Mouse (Mus musculus) spleen, adult 18-20 months (tissue): ENCODE data around the gene Map4k5.
A peak's percentile ranks its signal among the peaks of the same experiment; 100 is the strongest.

Source experiments
- DNase-seq, 2 experiments: peaks; one replicate each; pipeline ENCODE4 v3.0.0; 2022; ENCODE audit warnings: mixed read lengths in 2 of 2

The Map4k5 gene

DNA sequence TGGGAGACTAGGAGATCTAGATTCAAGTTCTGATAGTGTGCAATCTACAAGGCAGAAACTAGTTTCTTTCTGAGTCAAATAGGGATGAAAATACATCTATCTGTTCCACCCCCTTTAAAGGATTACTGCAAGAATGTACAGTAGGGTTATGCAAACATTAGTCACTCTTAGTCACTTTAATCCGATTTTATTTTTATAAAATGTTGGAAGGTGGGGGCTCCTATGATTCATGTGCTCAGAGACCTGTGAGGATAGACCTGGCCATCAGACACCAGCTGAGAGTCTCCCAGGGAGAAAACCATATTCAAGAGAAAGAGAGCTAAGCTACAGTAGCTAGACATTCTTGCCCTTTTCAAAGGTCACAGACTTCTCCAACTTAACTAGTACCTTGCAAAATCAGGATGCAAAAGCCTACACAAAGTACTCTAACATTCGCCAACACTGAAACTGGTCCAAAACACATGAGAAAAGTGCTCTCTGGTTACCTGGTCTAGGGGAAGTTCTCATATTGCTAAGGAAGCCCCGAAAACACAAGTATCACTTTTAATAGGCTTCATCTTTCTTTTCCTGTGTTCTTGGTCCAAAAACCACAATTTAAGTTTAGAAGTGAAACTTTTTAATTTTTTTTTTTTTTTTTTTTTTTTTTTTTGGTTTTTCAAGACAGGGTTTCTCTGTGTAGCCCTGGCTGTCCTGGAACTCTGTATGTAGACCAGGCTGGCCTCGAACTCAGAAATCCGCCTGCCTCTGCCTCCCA is 7.7 kb downstream of the Map4k5 start:
- DNase-seq, result no peak

- no peak for DNase-seq
Measured at GRCm38 (mm10) chr12:69884053-69884452, 8.9 kb downstream of the Map4k5 start.

DNA sequence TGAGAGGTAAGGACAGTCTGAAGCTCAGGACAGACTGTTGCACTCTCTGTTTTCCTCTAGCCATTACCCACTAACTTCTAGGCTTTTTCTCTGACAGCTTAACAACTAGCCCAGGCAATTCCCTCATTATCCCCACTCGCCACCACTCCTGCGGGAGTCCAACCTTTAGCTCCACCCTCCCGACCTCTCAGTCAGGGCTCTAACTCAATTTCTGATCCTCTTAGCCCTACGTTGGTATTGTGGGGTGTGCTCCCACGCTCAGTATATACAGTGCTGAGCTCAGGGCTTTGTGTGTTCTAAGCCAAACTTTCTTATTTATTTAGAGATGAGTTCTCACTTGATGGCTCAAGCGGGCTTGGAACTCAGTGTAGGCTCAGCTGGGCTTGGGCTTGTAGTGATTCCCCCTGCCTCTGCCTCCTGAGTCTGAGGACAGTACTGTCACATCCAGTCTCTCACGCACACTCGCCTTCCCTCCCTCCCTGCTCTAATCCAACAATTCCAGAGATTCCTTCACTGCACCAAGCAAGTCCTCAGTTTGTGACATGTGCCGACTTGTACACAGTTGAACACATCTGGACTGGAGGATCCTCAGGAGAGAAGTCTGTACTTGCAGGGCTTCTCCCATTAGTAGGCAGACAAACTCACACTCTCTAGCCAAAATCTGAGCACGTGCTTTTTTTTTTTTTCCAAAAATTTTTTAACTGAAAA is 11.6 kb downstream of the Map4k5 start:
- DNase-seq, result no peak

DNA sequence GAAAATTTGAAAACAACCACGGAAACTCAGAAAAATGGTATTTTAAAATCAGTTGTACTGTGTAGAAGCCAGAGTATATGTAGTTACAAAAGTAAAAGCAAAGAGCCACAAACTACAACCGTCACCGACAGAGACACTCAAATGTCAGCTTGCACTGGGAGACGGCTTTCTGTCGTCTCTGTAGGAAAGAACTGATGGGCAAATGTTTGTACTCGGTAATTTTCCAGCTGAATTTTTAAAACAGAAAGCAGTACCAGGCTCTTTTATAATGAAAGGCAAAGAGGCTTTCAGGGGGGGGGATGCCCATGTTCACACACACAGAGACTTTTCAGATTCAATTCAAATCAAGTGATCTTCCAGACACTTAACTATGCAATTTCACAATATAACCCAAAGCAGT is 13.3 kb downstream of the Map4k5 start:
- no peak for DNase-seq

- no peak for DNase-seq
Measured at GRCm38 (mm10) chr12:69879172-69879665, 13.8 kb downstream of the Map4k5 start.

- no peak for DNase-seq
Measured at GRCm38 (mm10) chr12:69877842-69878363, 15.1 kb downstream of the Map4k5 start.

GRCm38 (mm10) chr12:69871632-69872031 is 21.4 kb downstream of the Map4k5 start:
- DNase-seq, result no peak

GRCm38 (mm10) chr12:69867338-69867737 is 25.7 kb downstream of the Map4k5 start:
- no peak for DNase-seq

DNA sequence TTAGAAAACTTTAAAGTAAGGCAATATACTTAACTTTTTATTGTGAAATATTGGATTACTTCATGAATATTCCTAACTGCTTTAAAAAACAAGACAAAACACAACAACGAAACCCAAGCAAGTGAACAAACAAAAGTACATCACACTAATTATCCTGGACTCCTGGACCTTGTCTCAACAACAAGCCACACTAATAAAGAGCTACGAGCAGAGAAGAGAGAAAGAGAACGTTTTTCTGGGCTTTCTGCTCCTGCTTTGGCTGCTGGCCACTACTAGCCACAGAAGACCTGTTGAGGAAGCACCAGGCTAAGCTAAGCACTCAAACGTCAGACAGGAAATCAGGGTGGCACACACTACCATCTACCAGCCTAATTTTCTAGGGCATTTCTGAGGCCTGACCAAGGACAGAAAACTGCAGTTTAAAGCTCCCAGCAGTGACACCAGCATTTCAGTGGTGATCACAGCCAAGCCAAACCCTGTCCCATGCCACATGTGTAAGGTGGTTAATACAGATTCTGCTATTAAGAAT is 28.8 kb downstream of the Map4k5 start:
- DNase-seq, result peak in 1 of 2 experiments; percentile 24

GRCm38 (mm10) chr12:69863505-69863904 is 29.5 kb downstream of the Map4k5 start:
- DNase-seq, result peak; percentile 40 to 53

DNA sequence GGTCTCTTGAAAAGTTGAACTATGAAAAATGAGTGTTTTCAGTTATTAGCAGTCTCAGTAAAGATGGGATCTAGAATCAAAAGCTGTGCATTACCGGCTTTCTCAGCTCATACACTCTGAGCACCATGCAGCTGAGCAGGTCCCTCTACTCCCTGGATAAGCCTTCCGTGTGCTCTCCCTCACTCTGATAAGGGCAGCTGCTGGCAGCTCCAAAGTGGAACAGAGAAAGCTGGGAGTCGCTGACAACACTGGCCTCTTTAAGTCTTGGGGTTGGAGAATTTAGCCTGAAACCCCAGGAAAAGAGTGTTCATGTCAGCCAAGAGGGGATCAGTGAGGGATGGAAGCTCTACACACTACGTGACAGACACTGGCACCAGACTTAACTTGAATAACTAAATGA is 34.2 kb downstream of the Map4k5 start:
- no peak for DNase-seq

GRCm38 (mm10) chr12:69857597-69857996 is 35.4 kb downstream of the Map4k5 start:
- DNase-seq, result no peak

DNA sequence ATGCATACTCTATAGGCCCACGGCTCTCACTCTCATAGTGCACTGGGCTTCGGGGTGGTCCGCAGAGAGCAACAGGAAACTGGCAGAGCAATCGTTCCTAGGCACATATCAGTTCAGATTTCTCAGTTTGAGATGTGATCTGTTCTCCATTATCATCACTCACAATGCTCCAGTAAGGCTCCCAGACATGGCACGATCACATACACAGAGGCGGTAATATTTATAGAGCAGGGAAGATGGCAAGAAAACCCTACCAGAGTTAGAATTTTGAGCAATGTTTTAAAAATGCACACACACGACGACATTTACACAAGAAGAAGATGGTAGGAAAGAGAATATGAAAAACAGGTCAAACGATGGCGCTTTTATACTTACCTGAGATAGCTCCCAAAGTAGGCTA is 36.6 kb downstream of the Map4k5 start:
- no peak for DNase-seq

DNA sequence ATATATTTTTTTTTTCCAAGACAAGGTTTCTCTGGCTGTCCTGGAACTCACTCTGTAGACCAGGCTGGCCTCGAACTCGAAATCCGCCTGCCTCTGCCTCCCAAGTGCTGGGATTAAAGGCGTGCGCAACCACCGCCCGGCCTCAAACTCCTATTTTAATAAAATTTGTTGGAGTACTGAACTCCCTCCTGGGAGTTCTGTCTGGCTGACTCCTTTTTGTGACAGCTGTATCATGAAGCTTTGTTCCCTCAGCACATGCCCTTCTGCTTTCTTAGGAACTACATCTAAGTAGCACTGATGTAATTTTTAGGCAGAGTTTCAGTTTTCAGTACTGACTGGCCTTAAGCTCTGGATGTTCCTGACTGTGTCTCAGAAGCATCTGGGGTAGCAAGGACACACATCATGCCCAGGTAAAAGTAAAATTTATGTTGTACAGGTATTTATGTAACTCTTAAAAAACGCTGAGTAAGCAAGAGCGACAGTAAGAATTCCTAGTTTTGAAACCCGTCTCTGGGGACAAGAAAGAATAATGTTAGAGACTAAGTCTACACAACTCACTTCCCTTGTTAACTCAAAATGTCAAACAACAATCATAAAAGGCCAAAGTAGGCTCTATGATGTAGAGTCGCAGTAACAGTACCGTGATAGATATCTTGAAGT is 37.2 kb downstream of the Map4k5 start:
- DNase-seq, result no peak

DNA sequence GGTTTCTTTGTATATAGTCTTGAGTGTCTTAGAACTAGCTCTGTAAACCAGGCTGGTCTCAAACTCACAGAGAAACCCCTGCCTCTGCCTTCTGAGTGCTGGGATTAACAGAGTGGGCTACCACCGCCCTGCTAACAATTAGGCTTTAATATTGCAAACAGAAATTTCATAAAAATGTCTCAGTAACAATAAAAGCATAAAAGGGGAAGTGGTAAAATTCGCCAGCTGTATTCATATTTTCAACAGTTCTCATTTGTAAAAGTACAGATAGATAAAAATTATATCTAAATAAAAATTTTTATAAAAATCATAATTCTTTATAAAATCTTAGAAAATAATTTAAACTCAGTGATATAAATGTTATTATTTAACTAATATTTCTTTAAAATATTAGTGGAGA is 39.1 kb downstream of the Map4k5 start:
- no peak for DNase-seq

DNA sequence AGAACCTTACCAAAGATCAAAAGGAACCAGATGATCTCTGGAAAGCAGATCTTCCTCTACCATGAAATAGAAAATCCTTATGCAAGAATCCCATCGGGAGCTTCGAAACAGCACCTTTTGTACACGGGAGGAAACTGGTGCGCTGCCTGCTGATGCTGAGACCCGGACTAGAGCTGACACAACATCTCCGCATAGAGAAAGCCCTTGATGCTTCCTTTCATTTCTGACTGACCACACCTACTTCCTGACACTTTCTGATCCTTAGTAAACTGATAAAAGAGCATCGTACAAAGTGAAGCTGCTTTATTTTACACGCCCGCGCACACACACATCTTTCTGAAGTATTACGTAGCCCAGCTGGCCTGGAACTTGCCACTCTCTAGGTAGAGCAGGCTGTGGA is 39.6 kb downstream of the Map4k5 start:
- no peak for DNase-seq

- DNase-seq, result no peak
Measured at GRCm38 (mm10) chr12:69852288-69852687, 40.7 kb downstream of the Map4k5 start.

GRCm38 (mm10) chr12:69848083-69848878 is 44.7 kb downstream of the Map4k5 start:
- no peak for DNase-seq

DNA sequence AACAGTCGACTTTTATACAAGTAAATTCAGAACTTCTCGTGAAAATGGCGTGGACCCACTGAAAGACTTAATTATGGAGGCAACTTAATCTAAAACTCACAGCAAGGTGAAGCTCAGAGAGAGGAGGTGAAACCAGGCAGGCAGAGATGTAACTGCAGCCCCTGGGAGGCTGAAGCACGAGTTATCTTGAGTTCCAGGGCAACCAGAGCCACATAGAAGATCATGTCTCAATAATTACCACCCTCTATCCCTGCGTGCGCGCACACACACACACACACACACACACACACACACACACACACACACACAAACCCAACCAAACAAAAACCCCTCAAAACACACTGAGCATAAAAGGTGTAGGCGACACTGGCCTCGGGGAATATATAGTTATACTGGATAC is 46.5 kb downstream of the Map4k5 start:
- no peak for DNase-seq

DNA sequence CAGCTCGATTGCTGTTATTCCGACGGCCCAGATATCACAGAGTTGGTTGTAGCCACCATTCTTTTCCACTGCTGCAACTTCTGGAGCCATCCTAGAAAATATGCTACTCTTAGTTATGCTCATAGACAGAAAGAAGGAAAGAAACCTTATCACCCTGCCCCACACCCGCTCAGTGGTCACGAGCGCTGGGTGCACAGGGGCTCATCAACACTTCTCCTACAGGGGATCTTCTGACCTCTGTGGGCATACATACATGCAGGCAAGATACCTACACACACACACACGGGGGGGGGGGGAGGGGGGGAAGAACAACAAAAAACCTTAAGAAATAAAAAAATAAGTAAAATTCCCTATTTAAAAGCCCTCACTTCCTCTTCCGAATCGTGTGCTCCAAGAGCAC is 47.3 kb downstream of the Map4k5 start:
- no peak for DNase-seq

- DNase-seq, result no peak
Measured at GRCm38 (mm10) chr12:69843531-69844445, 49.2 kb downstream of the Map4k5 start.
